Mouse (Mus musculus) lung, embryonic 14.5 days (tissue): ENCODE measurements around the gene Cnmd. TPM values are rescaled to one million over a fixed set of nuclear protein-coding genes. Genes with fewer than 3 reads are reported as not detected.
A peak's percentile ranks its signal among the peaks of the same experiment; 100 is the strongest.

Experiments used
- ATAC-seq: fragments of 200-750 bp; cut with Nextera tagmentation; 2 replicates; pipeline ENCODE4 v1.8.0; 2017; ENCODE audit warnings: mild to moderate bottlenecking, moderate TSS enrichment, moderate library complexity; ENCODE audit not compliant: insufficient read depth
- DNase-seq: peaks from one replicate; pipeline ENCODE4 v3.0.0-alpha.2; 2015
- H3K27ac ChIP-seq: fragments of 300-500 bp; sonication (generic); 2 replicates; pipeline ENCODE4 v1.5.1; 2014; ENCODE audit warnings: low read depth, mild to moderate bottlenecking, moderate library complexity
- H3K27me3 ChIP-seq: fragments of 300-500 bp; sonication (generic); 2 replicates; pipeline ENCODE4 v1.6.1; 2014; ENCODE audit warnings: low read length, control low read depth; ENCODE audit not compliant: insufficient read depth
- H3K36me3 ChIP-seq: fragments of 300-500 bp; sonication (generic); 2 replicates; pipeline ENCODE4 v1.6.1; 2014; ENCODE audit warnings: control low read depth; ENCODE audit not compliant: insufficient read depth
- H3K4me1 ChIP-seq: fragments of 300-500 bp; sonication (generic); 2 replicates; pipeline ENCODE4 v1.6.1; 2014; ENCODE audit warnings: antibody characterized with exemption, control low read depth; ENCODE audit not compliant: insufficient read depth
- H3K4me2 ChIP-seq: fragments of 300-500 bp; sonication (generic); 2 replicates; pipeline ENCODE4 v1.6.1; 2014; ENCODE audit warnings: mild to moderate bottlenecking
- H3K4me3 ChIP-seq: fragments of 300-500 bp; sonication (generic); 2 replicates; pipeline ENCODE4 v1.5.1; 2014; ENCODE audit warnings: low read depth, low read length
- H3K9ac ChIP-seq: fragments of 300-500 bp; sonication (generic); 2 replicates; pipeline ENCODE4 v1.6.1; 2014
- H3K9me3 ChIP-seq: fragments of 300-500 bp; sonication (generic); 2 replicates; pipeline ENCODE4 v1.6.1; 2016; ENCODE audit warnings: low read depth, low read length, control low read depth
- CTCF ChIP-seq: IDR thresholded peaks from 2 replicates; pipeline ENCODE4 v1.5.1; 2016; ENCODE audit warnings: antibody characterized with exemption, low read depth
- WGBS: fragments of 180-500 bp; shearing (Covaris S2); extraction: QIAGEN DNeasy Blood & Tissue Kit; methylation state at CpG from one replicate; pipeline ENCODE4 v1.1.7; 2014; 5-methylcytosine and 5-hydroxymethylcytosine counted together
- polyA plus RNA-seq: library from polyadenylated mRNA; unstranded; fragments of >200 nt; fragmentation: Nextera tagmentation; extraction: Ambion mirVana; gene quantifications from 2 replicates; pipeline ENCODE4 v1.2.1, GENCODE M21; 2014

Gene Cnmd
- polyA plus RNA-seq, 1 experiment from 2014 or later = 13.4 TPM

DNA sequence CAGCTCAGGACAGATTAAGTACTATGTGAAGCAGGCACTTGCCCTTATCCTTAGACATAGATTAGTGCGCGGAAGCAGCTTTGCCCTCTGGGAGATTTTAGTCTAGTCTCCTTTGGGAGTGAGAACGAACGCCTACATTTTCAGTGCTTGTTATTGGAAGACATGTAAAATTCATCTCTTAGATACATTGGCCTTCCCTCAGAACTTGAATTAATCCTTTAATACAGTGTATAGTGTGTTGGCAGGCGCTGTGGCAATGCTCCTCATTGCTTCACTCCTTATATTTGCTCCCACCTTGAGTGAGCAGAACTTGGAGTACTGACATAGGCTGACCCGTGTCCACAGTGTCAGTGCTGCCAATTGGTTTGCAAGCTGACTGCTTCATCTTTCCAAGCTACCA is 53.7 kb downstream of the Cnmd start:
- Histone ChIP-seq H3K4me1 (no peaks in the 10 kb centered on the region), H3K27ac (no peak overlapping the region), H3K9ac (no peak overlapping the region), H3K4me2 (no peak overlapping the region), H3K9me3 (no peaks in the 10 kb centered on the region), H3K27me3 (no peaks in the 10 kb centered on the region), H3K4me3 (no peak overlapping the region), H3K36me3 (peaks cover 85% of the 10 kb centered on the region)
- DNase-seq (no peak), ATAC-seq (no peak)
- no peak for TF ChIP-seq CTCF
- 88% methylated on average over 6 of the region's 6 CpGs for WGBS

DNA sequence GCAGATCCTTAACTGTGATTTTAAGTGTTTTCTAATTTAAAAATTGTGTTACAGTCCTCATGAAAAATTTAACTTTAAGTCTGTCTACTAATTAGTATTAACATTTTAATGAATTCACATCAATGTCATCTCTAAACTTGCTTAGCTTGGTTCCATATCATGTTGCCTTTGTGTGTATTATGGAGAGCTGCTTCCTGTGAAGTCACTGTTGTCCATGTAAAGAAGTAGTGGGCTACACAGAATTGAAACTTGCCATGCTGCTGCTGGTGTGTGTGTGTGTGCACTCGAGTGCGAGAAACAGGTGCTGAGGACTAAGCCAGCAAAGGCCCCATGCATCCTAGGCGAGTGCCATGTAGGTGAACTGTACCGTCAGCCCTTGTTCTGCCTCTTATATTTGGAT is 54.6 kb downstream of the Cnmd start:
- no peak overlapping the region for H3K4me2 ChIP-seq
- TF ChIP-seq CTCF = no peak
- peaks cover 84% of the 10 kb centered on the region for H3K36me3 ChIP-seq
- H3K27ac ChIP-seq = no peak overlapping the region
- 96% methylated on average over 4 of the region's 4 CpGs for WGBS
- H3K27me3 ChIP-seq = no peaks in the 10 kb centered on the region
- no peak for ATAC-seq
- no peak for DNase-seq
- no peak overlapping the region for H3K4me3 ChIP-seq
- H3K9ac ChIP-seq = no peak overlapping the region
- no peaks in the 10 kb centered on the region for H3K9me3 ChIP-seq
- H3K4me1 ChIP-seq = no peaks in the 10 kb centered on the region

DNA sequence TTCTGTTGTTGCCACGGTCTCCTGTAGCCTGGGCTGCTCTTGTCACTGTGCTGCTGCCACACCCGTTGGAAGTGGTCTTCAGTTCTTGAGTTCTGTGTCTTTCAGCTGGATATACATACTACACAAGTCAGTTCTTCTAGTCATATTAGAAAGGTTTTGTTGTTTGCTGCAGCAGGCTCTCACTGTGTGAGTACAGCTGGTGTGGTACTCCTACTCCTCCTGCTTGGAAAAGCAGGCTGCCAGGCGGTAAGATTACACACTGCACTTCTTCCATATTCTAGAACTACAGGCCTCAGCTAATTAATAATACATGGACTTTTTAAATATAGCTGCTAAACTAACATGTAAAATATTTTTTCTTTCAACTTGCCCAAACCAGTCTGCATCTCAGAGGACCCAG is 55.1 kb downstream of the Cnmd start:
- Histone ChIP-seq H3K4me3 (no peak overlapping the region), H3K27ac (no peak overlapping the region), H3K4me1 (no peaks in the 10 kb centered on the region), H3K4me2 (no peak overlapping the region), H3K36me3 (peaks cover 81% of the 10 kb centered on the region), H3K9ac (no peak overlapping the region), H3K27me3 (no peaks in the 10 kb centered on the region), H3K9me3 (no peaks in the 10 kb centered on the region)
- no peak for TF ChIP-seq CTCF
- DNase-seq (no peak), ATAC-seq (no peak)
- 90% methylated on average over 3 of the region's 3 CpGs for WGBS

DNA sequence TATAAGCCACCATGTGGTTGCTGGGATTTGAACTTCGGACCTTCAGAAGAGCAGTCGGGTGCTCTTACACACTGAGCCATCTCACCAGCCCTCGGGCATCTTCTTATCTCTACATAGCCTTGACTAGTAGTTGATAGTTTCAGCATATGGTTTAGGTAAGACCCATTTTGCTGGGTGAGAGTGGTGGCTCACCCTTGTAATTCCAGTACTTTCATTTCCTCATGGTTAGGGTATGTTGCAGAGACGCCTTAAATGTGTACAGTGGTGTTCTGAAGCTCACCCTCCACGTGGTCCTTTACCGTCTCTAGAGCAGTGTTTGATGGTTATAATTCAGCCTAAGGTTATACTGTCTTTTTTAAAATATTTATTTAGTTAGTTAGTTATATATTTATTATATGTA is 55.6 kb downstream of the Cnmd start:
- no peak for ATAC-seq
- H3K27me3 ChIP-seq = no peaks in the 10 kb centered on the region
- peaks cover 80% of the 10 kb centered on the region for H3K36me3 ChIP-seq
- no peak for TF ChIP-seq CTCF
- H3K4me2 ChIP-seq = no peak overlapping the region
- 92% methylated on average over 6 of the region's 6 CpGs for WGBS
- no peak overlapping the region for H3K9ac ChIP-seq
- H3K27ac ChIP-seq = no peak overlapping the region
- H3K9me3 ChIP-seq = no peaks in the 10 kb centered on the region
- no peak for DNase-seq
- no peak overlapping the region for H3K4me3 ChIP-seq
- no peaks in the 10 kb centered on the region for H3K4me1 ChIP-seq

DNA sequence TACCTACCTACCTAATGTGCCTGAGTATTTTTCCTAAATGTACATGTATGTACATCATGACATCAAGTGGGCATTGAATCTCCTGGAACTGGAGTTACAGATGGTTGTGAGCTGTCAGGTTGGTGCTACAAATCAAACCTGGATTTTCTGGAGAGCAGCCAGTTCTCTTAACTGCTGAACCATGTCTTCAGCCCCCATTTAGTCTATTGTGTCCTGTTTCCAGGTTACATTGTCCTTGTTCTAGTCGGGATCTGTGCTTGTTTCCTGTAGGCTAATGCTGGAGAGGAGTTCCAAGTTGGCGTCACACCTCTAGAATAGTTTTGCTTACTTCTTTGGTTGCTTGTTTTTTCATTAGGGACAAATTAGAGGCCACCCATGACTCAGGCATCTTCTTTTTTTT is 56.1 kb downstream of the Cnmd start:
- Histone ChIP-seq H3K27ac (no peak overlapping the region), H3K4me1 (no peaks in the 10 kb centered on the region), H3K36me3 (peaks cover 80% of the 10 kb centered on the region), H3K9ac (no peak overlapping the region), H3K9me3 (no peaks in the 10 kb centered on the region), H3K27me3 (no peaks in the 10 kb centered on the region), H3K4me3 (no peak overlapping the region), H3K4me2 (no peak overlapping the region)
- no peak for TF ChIP-seq CTCF
- 83% methylated on average over 2 of the region's 2 CpGs for WGBS
- DNase-seq = no peak
- ATAC-seq = no peak

DNA sequence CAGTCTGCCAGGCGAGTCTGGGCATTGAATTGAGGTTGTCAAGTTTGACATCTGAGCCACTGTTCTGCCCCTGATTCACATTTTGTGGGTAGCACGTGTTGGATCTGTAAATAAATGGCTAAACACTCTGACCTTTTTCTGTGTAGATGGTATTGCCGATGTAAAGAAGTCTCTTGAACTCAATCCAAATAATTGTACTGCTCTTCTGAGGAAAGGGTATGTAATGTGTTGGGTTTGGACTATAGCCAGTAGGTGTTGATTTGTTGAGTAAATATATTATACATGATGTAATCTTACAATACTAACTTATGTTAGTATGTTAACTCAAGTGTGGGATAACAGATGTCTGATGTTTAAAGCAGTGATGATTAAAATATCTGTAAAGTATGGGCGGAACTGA is 65.4 kb downstream of the Cnmd start:
- Histone ChIP-seq H3K36me3 (peaks cover 55% of the 10 kb centered on the region), H3K4me2 (no peak overlapping the region), H3K27me3 (no peaks in the 10 kb centered on the region), H3K4me1 (no peaks in the 10 kb centered on the region), H3K9me3 (no peaks in the 10 kb centered on the region), H3K27ac (no peak overlapping the region), H3K4me3 (no peak overlapping the region), H3K9ac (no peak overlapping the region)
- ATAC-seq (peak; percentile 47; the same call in 1 of the 2 replicates), DNase-seq (peak; percentile 36)
- 53% methylated on average over 4 of the region's 4 CpGs for WGBS
- TF ChIP-seq CTCF = no peak

DNA sequence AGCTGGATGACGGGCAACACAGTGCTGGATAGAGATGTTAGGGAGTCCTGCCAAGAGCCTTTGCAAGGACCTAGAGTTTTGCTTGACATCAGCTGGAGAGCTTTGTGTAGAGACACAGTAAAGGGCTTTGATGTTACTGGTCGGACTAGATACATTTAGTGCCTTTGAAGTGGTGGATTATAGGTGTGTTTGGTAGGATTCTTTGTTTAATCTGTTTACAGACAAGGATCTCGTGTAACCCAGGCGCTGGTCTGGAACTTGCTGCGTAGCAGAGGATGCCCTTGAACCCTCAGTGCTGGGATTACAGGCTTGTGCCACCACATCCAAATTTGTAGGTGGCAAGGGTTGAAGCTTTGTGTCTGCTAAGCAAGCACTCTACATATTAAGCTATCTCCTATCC is 67.9 kb downstream of the Cnmd start:
- H3K36me3 ChIP-seq = peaks cover 34% of the 10 kb centered on the region
- ATAC-seq (no peak), DNase-seq (no peak)
- no peak overlapping the region for H3K4me2 ChIP-seq
- WGBS = 91% methylated on average over 5 of the region's 5 CpGs
- no peak overlapping the region for H3K9ac ChIP-seq
- H3K27me3 ChIP-seq = no peaks in the 10 kb centered on the region
- no peaks in the 10 kb centered on the region for H3K9me3 ChIP-seq
- TF ChIP-seq CTCF = no peak
- H3K27ac ChIP-seq = no peak overlapping the region
- H3K4me1 ChIP-seq = peaks cover 2% of the 10 kb centered on the region; the same call in 1 of the 2 replicates
- H3K4me3 ChIP-seq = no peak overlapping the region

DNA sequence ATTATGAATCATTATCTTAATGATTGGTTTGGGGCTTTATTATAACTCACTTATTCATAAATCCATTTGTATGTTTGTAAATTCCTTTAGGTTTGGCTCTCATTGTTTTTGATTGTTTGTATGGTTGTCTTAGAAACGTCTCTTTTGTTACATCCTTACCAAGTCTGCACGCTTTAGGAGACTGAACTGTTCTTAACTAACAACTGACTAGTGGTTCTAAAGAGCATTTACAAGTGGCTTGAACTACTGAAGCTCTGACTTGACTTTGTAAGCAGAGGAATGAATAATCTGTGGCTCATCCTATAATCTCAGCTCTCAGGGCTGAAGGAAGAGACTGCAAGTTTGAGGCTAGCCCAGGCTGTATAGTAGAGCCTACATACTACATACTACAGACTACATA is 70.4 kb downstream of the Cnmd start:
- DNase-seq (no peak), ATAC-seq (no peak)
- TF ChIP-seq CTCF = no peak
- Histone ChIP-seq H3K4me2 (no peak overlapping the region), H3K36me3 (peaks cover 22% of the 10 kb centered on the region), H3K27me3 (no peaks in the 10 kb centered on the region), H3K27ac (no peak overlapping the region), H3K9ac (no peak overlapping the region), H3K9me3 (no peaks in the 10 kb centered on the region), H3K4me3 (no peak overlapping the region), H3K4me1 (peaks cover 10% of the 10 kb centered on the region; the same call in 1 of the 2 replicates)
- WGBS = 88% methylated on average over 2 of the region's 2 CpGs
